Mouse (Mus musculus): ENCODE measurements at regions not wholly inside any gene's neighbourhood (a gene's known extent, or its start where the extent isn't known, plus 50 kb on each side); places are given as distances from the start of the nearest gene placed in this dataset.
"Not testable (repeated sequence)": the region's sequence is repeated elsewhere in the genome, so short reads cannot be mapped to it uniquely, and the experiment has no call there.

GRCm38 (mm10) chr17:76501732-76502131 is 950.0 kb upstream of the Fam98a start:
- Histone ChIP-seq H3K36me3 (ENCODE audit: control insufficient read depth, insufficient read depth, low read length) (no peaks in the 10 kb centered on the region), H3K4me1 (ENCODE audit: control insufficient read depth, insufficient read depth, low read length) (no peaks in the 10 kb centered on the region), H3K27ac (replicated peaks; ENCODE audit: low read depth, low read length) (no peak overlapping the region), H3K9me3 (ENCODE audit: control insufficient read depth, low read length) (no peaks in the 10 kb centered on the region), H3K27me3 (ENCODE audit: control insufficient read depth, insufficient read depth, low read length) (no peaks in the 10 kb centered on the region), H3K9ac (replicated peaks; ENCODE audit: low read length) (no peak overlapping the region), H3K4me2 (ENCODE audit: low read length) (no peak overlapping the region), H3K4me3 (replicated peaks; ENCODE audit: low read depth, low read length) (no peak overlapping the region)
- no peak for DNase-seq
- no peak for ATAC-seq (ENCODE audit: low FRiP score, low TSS enrichment)

DNA sequence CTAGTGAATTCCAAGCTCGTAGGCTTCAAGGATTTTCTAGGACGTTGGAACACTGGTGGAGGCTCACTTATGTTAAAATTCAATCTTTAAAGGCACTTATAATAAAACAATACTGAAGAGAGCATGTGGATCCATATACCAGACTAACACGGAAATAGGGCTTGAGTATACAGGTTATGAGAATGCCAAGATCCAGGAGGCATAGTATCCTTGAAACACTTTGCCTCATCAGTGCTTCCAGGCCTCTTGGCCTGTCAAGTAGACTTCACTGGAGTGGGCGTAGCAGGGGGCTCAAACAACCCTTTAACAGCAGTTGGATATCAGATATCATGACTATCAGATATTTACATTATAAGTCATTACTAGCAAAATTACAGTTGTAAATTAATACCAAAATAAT is 948.7 kb upstream of the Fam98a start:
- Histone ChIP-seq H3K27me3 (ENCODE audit: control insufficient read depth, insufficient read depth, low read length) (no peaks in the 10 kb centered on the region), H3K9me3 (ENCODE audit: control insufficient read depth, low read length) (no peaks in the 10 kb centered on the region), H3K9ac (replicated peaks; ENCODE audit: low read length) (no peak overlapping the region), H3K4me1 (ENCODE audit: control insufficient read depth, insufficient read depth, low read length) (no peaks in the 10 kb centered on the region), H3K4me3 (replicated peaks; ENCODE audit: low read depth, low read length) (no peak overlapping the region), H3K36me3 (ENCODE audit: control insufficient read depth, insufficient read depth, low read length) (no peaks in the 10 kb centered on the region), H3K27ac (replicated peaks; ENCODE audit: low read depth, low read length) (no peak overlapping the region), H3K4me2 (ENCODE audit: low read length) (no peak overlapping the region)
- DNase-seq (no peak), ATAC-seq (ENCODE audit: low FRiP score, low TSS enrichment) (no peak)
- 81% methylated on average over 4 of the region's 4 CpGs for WGBS

DNA sequence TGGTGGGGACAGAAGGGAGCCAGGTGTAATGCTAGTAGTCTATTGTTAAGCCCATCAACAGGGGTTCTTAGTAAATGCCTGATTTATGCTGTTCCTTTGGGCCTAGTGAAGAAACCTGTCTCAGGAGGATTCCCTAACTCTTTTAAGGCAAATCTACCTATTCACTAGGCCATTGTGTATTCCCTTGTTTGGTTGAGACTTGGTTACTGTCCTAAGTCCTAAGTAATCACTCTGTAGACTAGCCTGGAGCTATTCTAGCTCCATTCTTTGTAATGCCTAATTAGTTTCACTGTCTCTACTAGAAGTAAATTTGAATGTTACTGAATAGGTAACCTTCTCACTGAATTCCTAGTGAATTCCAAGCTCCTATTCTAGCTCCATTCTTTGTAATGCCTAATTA is 948.2 kb upstream of the Fam98a start:
- H3K27me3 ChIP-seq (ENCODE audit: control insufficient read depth, insufficient read depth, low read length); DNase-seq; H3K4me3 ChIP-seq (replicated peaks; ENCODE audit: low read depth, low read length); ATAC-seq (ENCODE audit: low FRiP score, low TSS enrichment); H3K36me3 ChIP-seq (ENCODE audit: control insufficient read depth, insufficient read depth, low read length); H3K4me1 ChIP-seq (ENCODE audit: control insufficient read depth, insufficient read depth, low read length); H3K27ac ChIP-seq (replicated peaks; ENCODE audit: low read depth, low read length); H3K9me3 ChIP-seq (ENCODE audit: control insufficient read depth, low read length); H3K4me2 ChIP-seq (ENCODE audit: low read length); H3K9ac ChIP-seq (replicated peaks; ENCODE audit: low read length): not testable (repeated sequence)

- Histone ChIP-seq H3K4me2 (ENCODE audit: low read length) (no peak overlapping the region), H3K4me1 (ENCODE audit: control insufficient read depth, insufficient read depth, low read length) (no peaks in the 10 kb centered on the region), H3K9ac (replicated peaks; ENCODE audit: low read length) (no peak overlapping the region), H3K4me3 (replicated peaks; ENCODE audit: low read depth, low read length) (no peak overlapping the region), H3K9me3 (ENCODE audit: control insufficient read depth, low read length) (no peaks in the 10 kb centered on the region), H3K27ac (replicated peaks; ENCODE audit: low read depth, low read length) (no peak overlapping the region), H3K36me3 (ENCODE audit: control insufficient read depth, insufficient read depth, low read length) (no peaks in the 10 kb centered on the region), H3K27me3 (ENCODE audit: control insufficient read depth, insufficient read depth, low read length) (no peaks in the 10 kb centered on the region)
- DNase-seq (no peak), ATAC-seq (ENCODE audit: low FRiP score, low TSS enrichment) (no peak)
- WGBS = 88% methylated on average over 3 of the region's 3 CpGs
These were observed 935.6 kb upstream of the Fam98a start for GRCm38 (mm10) chr17:76487347-76487746.

DNA sequence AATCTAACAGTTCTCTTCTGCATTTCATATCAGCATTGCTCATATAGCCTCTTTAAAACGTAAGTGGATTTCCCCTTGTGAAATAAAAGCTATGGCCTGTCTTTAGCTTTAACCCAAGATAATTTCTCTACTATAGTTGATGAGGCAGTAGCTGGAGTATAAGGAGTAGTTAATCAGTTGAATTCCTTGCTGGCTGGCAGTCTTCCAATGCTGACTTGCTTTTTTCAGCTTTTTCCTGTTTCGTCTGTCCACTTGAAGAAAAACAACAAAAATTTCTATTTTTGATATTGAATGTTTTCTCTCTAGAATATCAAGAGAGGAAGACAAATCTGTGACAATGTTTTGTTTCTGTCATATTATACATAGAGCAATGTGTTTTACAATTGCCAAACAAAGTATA is 932.4 kb upstream of the Fam98a start:
- Histone ChIP-seq H3K4me2 (ENCODE audit: low read length) (no peak overlapping the region), H3K9ac (replicated peaks; ENCODE audit: low read length) (no peak overlapping the region), H3K4me1 (ENCODE audit: control insufficient read depth, insufficient read depth, low read length) (no peaks in the 10 kb centered on the region), H3K4me3 (replicated peaks; ENCODE audit: low read depth, low read length) (no peak overlapping the region), H3K36me3 (ENCODE audit: control insufficient read depth, insufficient read depth, low read length) (no peaks in the 10 kb centered on the region), H3K27me3 (ENCODE audit: control insufficient read depth, insufficient read depth, low read length) (no peaks in the 10 kb centered on the region), H3K9me3 (ENCODE audit: control insufficient read depth, low read length) (no peaks in the 10 kb centered on the region), H3K27ac (replicated peaks; ENCODE audit: low read depth, low read length) (no peak overlapping the region)
- DNase-seq = peak; percentile 6
- no peak for ATAC-seq (ENCODE audit: low FRiP score, low TSS enrichment)
- WGBS = 87% methylated on average over 2 of the region's 2 CpGs

- H3K9me3 ChIP-seq (ENCODE audit: control insufficient read depth, low read length) = no peaks in the 10 kb centered on the region
- peak; percentile 31 for DNase-seq
- no peak for ATAC-seq (ENCODE audit: low FRiP score, low TSS enrichment)
- H3K4me1 ChIP-seq (ENCODE audit: control insufficient read depth, insufficient read depth, low read length) = no peaks in the 10 kb centered on the region
- H3K4me2 ChIP-seq (ENCODE audit: low read length) = no peak overlapping the region
- no peaks in the 10 kb centered on the region for H3K27me3 ChIP-seq (ENCODE audit: control insufficient read depth, insufficient read depth, low read length)
- H3K36me3 ChIP-seq (ENCODE audit: control insufficient read depth, insufficient read depth, low read length) = no peaks in the 10 kb centered on the region
- WGBS = 14% methylated on average over 4 of the region's 4 CpGs
- H3K9ac ChIP-seq (replicated peaks; ENCODE audit: low read length) = no peak overlapping the region
- no peak overlapping the region for H3K27ac ChIP-seq (replicated peaks; ENCODE audit: low read depth, low read length)
- H3K4me3 ChIP-seq (replicated peaks; ENCODE audit: low read depth, low read length) = no peak overlapping the region
These were observed 899.6 kb upstream of the Fam98a start for GRCm38 (mm10) chr17:76451296-76451834.

Measured in midbrain, embryonic 14.5 days (tissue).